Mouse (Mus musculus): ENCODE data around the gene Drg1. TPM values are rescaled to one million over a fixed set of nuclear protein-coding genes. Genes with fewer than 3 reads are reported as not detected.

Drg1 gene
- polyA plus RNA-seq, 1 experiment from 2014 or later = 229 TPM

GRCm38 (mm10) chr11:3259537-3259936, 6.7 kb downstream of the Drg1 start:
- Histone ChIP-seq H3K9ac (no peak overlapping the region), H3K27ac (no peak overlapping the region), H3K9me3 (no peaks in the 10 kb centered on the region), H3K36me3 (peaks cover 82% of the 10 kb centered on the region), H3K4me1 (peaks cover 9% of the 10 kb centered on the region), H3K4me3 (no peak overlapping the region), H3K27me3 (no peaks in the 10 kb centered on the region), H3K4me2 (replicated peaks) (no peak overlapping the region)
- WGBS = 88% methylated on average over 1 of the region's 1 CpGs
- no peak for ATAC-seq (ENCODE audit: insufficient number of reproducible peaks, insufficient read depth, low FRiP score, low TSS enrichment)

GRCm38 (mm10) chr11:3247387-3247786, 18.8 kb downstream of the Drg1 start:
- WGBS = 95% methylated on average over 2 of the region's 2 CpGs
- ATAC-seq (ENCODE audit: insufficient number of reproducible peaks, insufficient read depth, low FRiP score, low TSS enrichment) = no peak
- Histone ChIP-seq H3K36me3 (peaks cover 91% of the 10 kb centered on the region), H3K27ac (no peak overlapping the region), H3K27me3 (no peaks in the 10 kb centered on the region), H3K4me2 (replicated peaks) (no peak overlapping the region), H3K9ac (no peak overlapping the region), H3K4me1 (no peaks in the 10 kb centered on the region), H3K9me3 (no peaks in the 10 kb centered on the region), H3K4me3 (no peak overlapping the region)

- H3K36me3 ChIP-seq = peaks cover 87% of the 10 kb centered on the region
- ATAC-seq (ENCODE audit: insufficient number of reproducible peaks, insufficient read depth, low FRiP score, low TSS enrichment) = no peak
- H3K9me3 ChIP-seq = no peaks in the 10 kb centered on the region; the same call in 1 of the 2 replicates
- H3K9ac ChIP-seq = no peak overlapping the region
- H3K27ac ChIP-seq = no peak overlapping the region
- WGBS = 88% methylated on average over 4 of the region's 4 CpGs
- no peak overlapping the region for H3K4me2 ChIP-seq (replicated peaks)
- H3K4me1 ChIP-seq = no peaks in the 10 kb centered on the region
- H3K4me3 ChIP-seq = no peak overlapping the region
- H3K27me3 ChIP-seq = no peaks in the 10 kb centered on the region
Observed at GRCm38 (mm10) chr11:3243771-3244170, 22.4 kb downstream of the Drg1 start.

GRCm38 (mm10) chr11:3242395-3242794, 23.8 kb downstream of the Drg1 start:
- no peak for ATAC-seq (ENCODE audit: insufficient number of reproducible peaks, insufficient read depth, low FRiP score, low TSS enrichment)
- Histone ChIP-seq H3K9me3 (no peaks in the 10 kb centered on the region; the same call in 1 of the 2 replicates), H3K36me3 (peaks cover 85% of the 10 kb centered on the region), H3K27me3 (no peaks in the 10 kb centered on the region), H3K4me1 (no peaks in the 10 kb centered on the region), H3K27ac (no peak overlapping the region), H3K9ac (no peak overlapping the region), H3K4me3 (no peak overlapping the region), H3K4me2 (replicated peaks) (no peak overlapping the region)
- WGBS = 94% methylated on average over 7 of the region's 7 CpGs

GRCm38 (mm10) chr11:3235277-3235676, 30.9 kb downstream of the Drg1 start:
- Histone ChIP-seq H3K4me1 (no peaks in the 10 kb centered on the region), H3K27me3 (no peaks in the 10 kb centered on the region), H3K27ac (no peak overlapping the region), H3K4me2 (replicated peaks) (no peak overlapping the region), H3K9me3 (no peaks in the 10 kb centered on the region), H3K4me3 (no peak overlapping the region), H3K9ac (no peak overlapping the region), H3K36me3 (peaks cover 85% of the 10 kb centered on the region)
- WGBS = 94% methylated on average over 5 of the region's 5 CpGs
- no peak for ATAC-seq (ENCODE audit: insufficient number of reproducible peaks, insufficient read depth, low FRiP score, low TSS enrichment)

GRCm38 (mm10) chr11:3233704-3234103, 32.5 kb downstream of the Drg1 start:
- Histone ChIP-seq H3K9me3 (no peaks in the 10 kb centered on the region), H3K4me3 (no peak overlapping the region), H3K36me3 (peaks cover 85% of the 10 kb centered on the region), H3K4me1 (no peaks in the 10 kb centered on the region), H3K4me2 (replicated peaks) (no peak overlapping the region), H3K27ac (no peak overlapping the region), H3K27me3 (no peaks in the 10 kb centered on the region), H3K9ac (no peak overlapping the region)
- ATAC-seq (ENCODE audit: insufficient number of reproducible peaks, insufficient read depth, low FRiP score, low TSS enrichment) = no peak
- 94% methylated on average over 4 of the region's 4 CpGs for whole genome bisulfite sequencing

- 88% methylated on average over 3 of the region's 3 CpGs for WGBS
- peaks cover 79% of the 10 kb centered on the region for H3K36me3 ChIP-seq
- no peak overlapping the region for H3K4me2 ChIP-seq (replicated peaks)
- H3K4me3 ChIP-seq = no peak overlapping the region
- H3K9ac ChIP-seq = no peak overlapping the region
- ATAC-seq (ENCODE audit: insufficient number of reproducible peaks, insufficient read depth, low FRiP score, low TSS enrichment) = no peak
- H3K4me1 ChIP-seq = no peaks in the 10 kb centered on the region
- no peaks in the 10 kb centered on the region for H3K9me3 ChIP-seq
- H3K27me3 ChIP-seq = no peaks in the 10 kb centered on the region
- no peak overlapping the region for H3K27ac ChIP-seq
Observed at GRCm38 (mm10) chr11:3232248-3232647, 34.0 kb downstream of the Drg1 start.

GRCm38 (mm10) chr11:3227113-3227512, 39.1 kb downstream of the Drg1 start:
- Histone ChIP-seq H3K4me3 (no peak overlapping the region), H3K27me3 (no peaks in the 10 kb centered on the region), H3K4me2 (replicated peaks) (no peak overlapping the region), H3K27ac (no peak overlapping the region), H3K4me1 (no peaks in the 10 kb centered on the region), H3K36me3 (peaks cover 80% of the 10 kb centered on the region), H3K9me3 (no peaks in the 10 kb centered on the region), H3K9ac (no peak overlapping the region)
- ATAC-seq (ENCODE audit: insufficient number of reproducible peaks, insufficient read depth, low FRiP score, low TSS enrichment) = no peak
- WGBS = 96% methylated on average over 3 of the region's 3 CpGs

GRCm38 (mm10) chr11:3223105-3223504, 43.1 kb downstream of the Drg1 start:
- Histone ChIP-seq H3K4me2 (replicated peaks) (no peak overlapping the region), H3K9ac (no peak overlapping the region), H3K36me3 (peaks cover 75% of the 10 kb centered on the region), H3K27ac (no peak overlapping the region), H3K4me1 (no peaks in the 10 kb centered on the region), H3K27me3 (no peaks in the 10 kb centered on the region), H3K9me3 (no peaks in the 10 kb centered on the region), H3K4me3 (no peak overlapping the region)
- 66% methylated on average over 5 of the region's 5 CpGs for WGBS
- ATAC-seq (ENCODE audit: insufficient number of reproducible peaks, insufficient read depth, low FRiP score, low TSS enrichment) = no peak

GRCm38 (mm10) chr11:3212526-3212925, 53.7 kb downstream of the Drg1 start:
- Histone ChIP-seq H3K9ac (no peak overlapping the region), H3K27ac (no peak overlapping the region), H3K9me3 (no peaks in the 10 kb centered on the region), H3K27me3 (no peaks in the 10 kb centered on the region), H3K4me2 (replicated peaks) (no peak overlapping the region), H3K36me3 (peaks cover 59% of the 10 kb centered on the region), H3K4me1 (no peaks in the 10 kb centered on the region), H3K4me3 (no peak overlapping the region)
- ATAC-seq (ENCODE audit: insufficient number of reproducible peaks, insufficient read depth, low FRiP score, low TSS enrichment) = no peak
- WGBS = 92% methylated on average over 1 of the region's 1 CpGs

GRCm38 (mm10) chr11:3206783-3207182, 59.4 kb downstream of the Drg1 start:
- Histone ChIP-seq H3K4me1 (no peaks in the 10 kb centered on the region), H3K9me3 (no peaks in the 10 kb centered on the region), H3K27me3 (no peaks in the 10 kb centered on the region), H3K36me3 (peaks cover 42% of the 10 kb centered on the region), H3K27ac (no peak overlapping the region), H3K4me3 (no peak overlapping the region), H3K4me2 (replicated peaks) (no peak overlapping the region), H3K9ac (no peak overlapping the region)
- no peak for ATAC-seq (ENCODE audit: insufficient number of reproducible peaks, insufficient read depth, low FRiP score, low TSS enrichment)
- WGBS = 94% methylated on average over 3 of the region's 3 CpGs

- Histone ChIP-seq H3K9ac (no peak overlapping the region), H3K36me3 (peaks cover 34% of the 10 kb centered on the region), H3K27me3 (no peaks in the 10 kb centered on the region), H3K4me1 (no peaks in the 10 kb centered on the region), H3K27ac (no peak overlapping the region), H3K4me2 (replicated peaks) (no peak overlapping the region), H3K9me3 (no peaks in the 10 kb centered on the region), H3K4me3 (no peak overlapping the region)
- ATAC-seq (ENCODE audit: insufficient number of reproducible peaks, insufficient read depth, low FRiP score, low TSS enrichment) = no peak
- WGBS = 94% methylated on average over 3 of the region's 3 CpGs
Observed at GRCm38 (mm10) chr11:3205207-3205606, 61.0 kb downstream of the Drg1 start.

GRCm38 (mm10) chr11:3203771-3204170, 62.4 kb downstream of the Drg1 start:
- Histone ChIP-seq H3K4me2 (replicated peaks) (peak overlapping the region; percentile 25), H3K36me3 (peaks cover 27% of the 10 kb centered on the region), H3K4me3 (peak overlapping the region; percentile 38; the same call in 1 of the 2 replicates), H3K27me3 (no peaks in the 10 kb centered on the region), H3K4me1 (no peaks in the 10 kb centered on the region), H3K9me3 (no peaks in the 10 kb centered on the region), H3K9ac (no peak overlapping the region), H3K27ac (no peak overlapping the region)
- 88% methylated on average over 2 of the region's 2 CpGs for WGBS
- no peak for ATAC-seq (ENCODE audit: insufficient number of reproducible peaks, insufficient read depth, low FRiP score, low TSS enrichment)
